Mouse (Mus musculus) intestine, postnatal 0 days (tissue): ENCODE data around the gene Gdf11. TPM values are rescaled to one million over a fixed set of nuclear protein-coding genes. Genes with fewer than 3 reads are reported as not detected.

ENCODE experiments used
- ATAC-seq: fragments of 200-750 bp; cut with Nextera tagmentation; 2 replicates; pipeline ENCODE4 v1.8.0; 2017; ENCODE audit warnings: mild to moderate bottlenecking, moderate TSS enrichment, moderate library complexity
- H3K27ac ChIP-seq: fragments of 300-500 bp; sonication (generic); 2 replicates; pipeline ENCODE4 v1.5.1; 2014; ENCODE audit warnings: mild to moderate bottlenecking, low read depth, low read length, moderate library complexity
- H3K27me3 ChIP-seq: fragments of 300-500 bp; sonication (generic); replicated peaks from 2 replicates; pipeline ENCODE4 v1.6.1; 2014; ENCODE audit warnings: low read length, mixed read lengths; ENCODE audit not compliant: control insufficient read depth, insufficient read depth
- H3K36me3 ChIP-seq: fragments of 300-500 bp; sonication (generic); 2 replicates; pipeline ENCODE4 v1.6.1; 2014; ENCODE audit warnings: mild to moderate bottlenecking, moderate library complexity; ENCODE audit not compliant: control insufficient read depth, insufficient read depth
- H3K4me1 ChIP-seq: fragments of 300-500 bp; sonication (generic); replicated peaks from 2 replicates; pipeline ENCODE4 v1.6.1; 2014; ENCODE audit warnings: antibody characterized with exemption, low read length, mixed read lengths; ENCODE audit not compliant: control insufficient read depth, insufficient read depth
- H3K4me2 ChIP-seq: fragments of 300-500 bp; sonication (generic); replicated peaks from 2 replicates; pipeline ENCODE4 v1.6.1; 2014; ENCODE audit warnings: low read depth, mild to moderate bottlenecking, moderate library complexity
- H3K4me3 ChIP-seq: fragments of 300-500 bp; sonication (generic); 2 replicates; pipeline ENCODE4 v1.5.1; 2014; ENCODE audit warnings: low read depth, low read length
- H3K9ac ChIP-seq: fragments of 300-500 bp; sonication (generic); 2 replicates; pipeline ENCODE4 v1.6.1; 2014; ENCODE audit warnings: mild to moderate bottlenecking, low read depth, low read length
- H3K9me3 ChIP-seq: fragments of 300-500 bp; sonication (generic); 2 replicates; pipeline ENCODE4 v1.6.1; 2016; ENCODE audit warnings: mixed run types; ENCODE audit not compliant: control insufficient read depth
- CTCF ChIP-seq: sonication (generic); IDR thresholded peaks from 2 replicates; pipeline ENCODE4 v1.5.1; 2016; ENCODE audit warnings: low read depth, mild to moderate bottlenecking, control low read depth, antibody characterized with exemption, moderate library complexity
- WGBS: fragments of 180-500 bp; shearing (Covaris S2); extraction: QIAGEN DNeasy Blood & Tissue Kit; methylation state at CpG from one replicate; pipeline ENCODE4 v1.1.7; 2014; 5-methylcytosine and 5-hydroxymethylcytosine counted together
- polyA plus RNA-seq: library from polyadenylated mRNA; unstranded; fragments of >200 nt; fragmentation: Nextera tagmentation; extraction: Ambion mirVana; gene quantifications from 2 replicates; pipeline ENCODE4 v1.2.1, GENCODE M21; 2015

Gdf11 gene
- polyA plus RNA-seq, 1 experiment from 2014 or later, result 0.99 TPM

- no peak overlapping the region for H3K27ac ChIP-seq
- WGBS, result 84% methylated on average over 6 of the region's 6 CpGs
- no peaks in the 10 kb centered on the region for H3K9me3 ChIP-seq
- H3K36me3 ChIP-seq, result peaks cover 59% of the 10 kb centered on the region
- H3K4me3 ChIP-seq, result no peak overlapping the region
- H3K4me2 ChIP-seq, result no peak overlapping the region
- H3K9ac ChIP-seq, result no peak overlapping the region
- H3K4me1 ChIP-seq, result 0 out of 2 replicates have a peak, but pooled peaks cover 13% of the 10 kb centered on the region
- ATAC-seq, result no peak
- no peak for TF ChIP-seq CTCF
- H3K27me3 ChIP-seq, result no peaks in the 10 kb centered on the region
Observed at GRCm38 (mm10) chr10:128917400-128917799, 25.9 kb upstream of the Gdf11 start.

DNA sequence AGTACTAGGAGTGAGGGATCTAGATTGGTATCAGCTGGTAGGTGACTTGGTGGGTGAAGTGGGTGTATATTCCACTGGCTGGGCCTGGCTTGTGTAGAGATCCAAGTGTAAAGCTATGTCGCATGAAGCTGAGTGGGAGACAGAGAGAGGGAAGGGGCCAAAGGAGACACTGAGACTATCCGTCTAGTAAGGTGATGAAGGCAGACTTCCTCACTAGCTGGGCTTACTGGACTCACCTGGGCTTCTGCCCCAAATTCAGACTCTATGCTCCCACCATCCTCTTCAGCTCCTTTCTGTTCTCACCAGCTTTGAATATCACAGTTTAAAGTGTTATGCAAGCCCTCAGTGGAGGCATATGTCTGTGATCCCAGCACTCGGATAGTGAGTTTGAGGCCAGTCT, 25.1 kb upstream of the Gdf11 start:
- Histone ChIP-seq H3K4me1 (0 out of 2 replicates have a peak, but pooled peaks cover 12% of the 10 kb centered on the region), H3K36me3 (peaks cover 62% of the 10 kb centered on the region), H3K9ac (no peak overlapping the region), H3K27ac (no peak overlapping the region), H3K4me3 (no peak overlapping the region), H3K4me2 (no peak overlapping the region), H3K27me3 (no peaks in the 10 kb centered on the region), H3K9me3 (no peaks in the 10 kb centered on the region)
- WGBS, result 86% methylated on average over 3 of the region's 3 CpGs
- no peak for TF ChIP-seq CTCF
- no peak for ATAC-seq

DNA sequence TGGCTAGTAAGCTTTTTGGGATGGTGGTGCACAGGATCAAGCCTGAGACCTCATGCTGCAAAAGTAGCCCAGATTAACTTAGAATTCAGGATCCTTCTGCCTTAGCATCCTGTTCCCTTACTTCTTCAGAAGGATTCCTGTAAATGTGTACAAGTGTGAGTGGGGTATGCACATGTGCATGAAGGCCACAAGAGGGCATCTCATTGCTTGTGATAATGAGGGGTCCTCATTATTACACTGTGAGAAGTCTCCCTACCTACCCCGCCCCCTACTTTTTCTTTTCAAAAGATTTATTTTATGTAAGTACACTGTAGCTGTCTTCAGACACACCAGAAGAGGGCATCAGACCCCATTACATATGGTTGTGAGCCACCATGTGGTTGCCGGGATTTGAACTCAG, 24.0 kb upstream of the Gdf11 start:
- no peak for ATAC-seq
- Histone ChIP-seq H3K27ac (no peak overlapping the region), H3K9me3 (no peaks in the 10 kb centered on the region), H3K4me1 (0 out of 2 replicates have a peak, but pooled peaks cover 12% of the 10 kb centered on the region), H3K4me3 (no peak overlapping the region), H3K27me3 (no peaks in the 10 kb centered on the region), H3K9ac (no peak overlapping the region), H3K36me3 (peaks cover 66% of the 10 kb centered on the region), H3K4me2 (no peak overlapping the region)
- WGBS, result 74% methylated on average over 2 of the region's 2 CpGs
- TF ChIP-seq CTCF, result peak; percentile 58

DNA sequence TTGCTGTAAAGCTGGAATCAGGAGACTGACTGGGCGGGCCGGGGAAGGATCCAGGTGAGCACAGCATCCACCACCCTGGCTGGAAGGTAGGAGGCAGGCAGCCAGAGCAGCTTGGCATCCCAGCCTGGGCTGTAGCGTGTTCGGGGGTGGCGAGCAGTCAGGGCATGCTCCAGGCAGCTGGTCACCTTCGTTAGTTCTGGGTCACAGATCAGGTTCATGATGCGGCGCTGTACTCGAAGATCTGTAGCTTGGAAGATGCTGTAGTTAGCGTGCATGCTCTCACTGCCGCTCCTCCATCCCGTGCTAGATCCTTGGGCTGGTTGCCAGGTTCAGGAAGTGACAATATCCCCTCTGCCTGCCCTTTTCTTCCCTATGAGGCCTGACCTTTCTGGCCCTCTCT, 22.2 kb upstream of the Gdf11 start:
- no peak for ATAC-seq
- peaks cover 59% of the 10 kb centered on the region for H3K36me3 ChIP-seq
- 0 out of 2 replicates have a peak, but pooled peaks cover 4% of the 10 kb centered on the region for H3K4me1 ChIP-seq
- no peak for TF ChIP-seq CTCF
- H3K27ac ChIP-seq, result no peak overlapping the region; the same call in 1 of the 2 replicates
- no peaks in the 10 kb centered on the region for H3K9me3 ChIP-seq
- no peak overlapping the region for H3K4me3 ChIP-seq
- no peaks in the 10 kb centered on the region for H3K27me3 ChIP-seq
- 86% methylated on average over 12 of the region's 12 CpGs for WGBS
- H3K9ac ChIP-seq, result no peak overlapping the region
- no peak overlapping the region for H3K4me2 ChIP-seq

DNA sequence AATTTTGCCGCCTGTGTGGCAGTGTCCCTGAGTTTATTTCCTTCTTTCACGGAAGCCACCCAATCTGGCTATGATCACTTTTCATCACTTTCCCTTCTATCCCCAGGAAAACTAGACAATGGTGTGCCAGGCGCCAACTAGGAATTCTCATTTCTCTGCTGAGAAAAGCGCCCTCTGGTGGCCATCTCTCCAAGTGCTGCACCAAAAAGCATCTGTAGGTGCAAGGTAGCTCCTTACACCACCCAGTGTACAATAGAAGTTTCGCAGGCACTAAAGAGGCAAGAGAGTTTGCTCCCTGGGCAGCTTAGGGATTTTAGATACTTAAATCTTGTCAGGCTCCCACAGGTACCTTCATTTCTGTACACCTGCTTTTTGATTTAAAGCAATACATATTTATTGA, 21.7 kb upstream of the Gdf11 start:
- no peak overlapping the region for H3K27ac ChIP-seq
- TF ChIP-seq CTCF, result peak; percentile 98
- no peak overlapping the region for H3K4me2 ChIP-seq
- H3K9ac ChIP-seq, result no peak overlapping the region
- 10% methylated on average over 5 of the region's 5 CpGs for WGBS
- H3K9me3 ChIP-seq, result no peaks in the 10 kb centered on the region
- H3K4me1 ChIP-seq, result no peaks in the 10 kb centered on the region
- ATAC-seq, result no peak
- H3K36me3 ChIP-seq, result peaks cover 57% of the 10 kb centered on the region
- H3K27me3 ChIP-seq, result no peaks in the 10 kb centered on the region
- no peak overlapping the region for H3K4me3 ChIP-seq

GRCm38 (mm10) chr10:128912791-128913190, 21.3 kb upstream of the Gdf11 start:
- H3K36me3 ChIP-seq, result peaks cover 53% of the 10 kb centered on the region
- no peak for TF ChIP-seq CTCF
- no peaks in the 10 kb centered on the region for H3K27me3 ChIP-seq
- H3K4me1 ChIP-seq, result no peaks in the 10 kb centered on the region
- WGBS, result 74% methylated on average over 4 of the region's 4 CpGs
- no peak overlapping the region for H3K9ac ChIP-seq
- no peak overlapping the region for H3K27ac ChIP-seq
- no peak overlapping the region for H3K4me3 ChIP-seq
- H3K9me3 ChIP-seq, result no peaks in the 10 kb centered on the region
- H3K4me2 ChIP-seq, result no peak overlapping the region
- no peak for ATAC-seq

GRCm38 (mm10) chr10:128912268-128912667, 20.8 kb upstream of the Gdf11 start:
- H3K27me3 ChIP-seq, result no peaks in the 10 kb centered on the region
- no peak for ATAC-seq
- WGBS, result 85% methylated on average over 4 of the region's 4 CpGs

More at GRCm38 (mm10) chr10:128912268-128912667, 20.8 kb upstream of the Gdf11 start:
- Histone ChIP-seq H3K4me3 (no peak overlapping the region), H3K27ac (no peak overlapping the region), H3K9me3 (no peaks in the 10 kb centered on the region), H3K36me3 (peaks cover 48% of the 10 kb centered on the region), H3K9ac (no peak overlapping the region), H3K4me1 (no peaks in the 10 kb centered on the region), H3K4me2 (peak overlapping the region; percentile 6; the same call in 1 of the 2 replicates)
- TF ChIP-seq CTCF, result no peak
